Mouse (Mus musculus): ENCODE measurements around the gene Fas. TPM values are rescaled to one million over a fixed set of nuclear protein-coding genes. Genes with fewer than 3 reads are reported as not detected.

The Fas gene
- total RNA-seq, 2 experiments from 2014 or later = 29.8 to 37.5 TPM

- no peak for ATAC-seq (ENCODE audit: poor library complexity, severe bottlenecking)
Measured at GRCm38 (mm10) chr19:34345616-34346267, 55.3 kb downstream of the Fas start.

GRCm38 (mm10) chr19:34353291-34353805, 62.9 kb downstream of the Fas start:
- no peak for ATAC-seq (ENCODE audit: poor library complexity, severe bottlenecking)

GRCm38 (mm10) chr19:34362639-34363038, 72.2 kb downstream of the Fas start:
- ATAC-seq (ENCODE audit: poor library complexity, severe bottlenecking) = no peak

- no peak for ATAC-seq (ENCODE audit: poor library complexity, severe bottlenecking)
Measured at GRCm38 (mm10) chr19:34369551-34369950, 79.1 kb downstream of the Fas start.

- no peak for ATAC-seq (ENCODE audit: poor library complexity, severe bottlenecking)
Measured at GRCm38 (mm10) chr19:34370397-34370796, 79.9 kb downstream of the Fas start.

Other genes with a start within 250 kb of the Fas start
- 1.4 TPM in 1 of 2 replicates, not detected in the other for gene Lipn, start 223.3 kb upstream of the Fas start, total RNA-seq (2015)
- not detected in 2 replicates for gene Lipn, start 223.3 kb upstream of the Fas start, total RNA-seq (2017)
- gene Lipm, start 189.7 kb upstream of the Fas start, total RNA-seq (2015) = not detected in 2 replicates
- not detected in 2 replicates for gene Lipm, start 189.7 kb upstream of the Fas start, total RNA-seq (2017)
- gene Ankrd22, start 124.6 kb upstream of the Fas start, total RNA-seq (2015) = 23.3 and 30.5 TPM in 2 replicates
- gene Ankrd22, start 124.6 kb upstream of the Fas start, total RNA-seq (2017) = 14.3 and 24.6 TPM in 2 replicates
- gene Stambpl1, start 98.4 kb upstream of the Fas start, total RNA-seq (2015) = 29.4 and 32.4 TPM in 2 replicates
- gene Stambpl1, start 98.4 kb upstream of the Fas start, total RNA-seq (2017) = 22.0 and 24.0 TPM in 2 replicates
- 5.4 and 6.4 TPM in 2 replicates for gene Acta2, start 35.1 kb upstream of the Fas start, total RNA-seq (2015)
- 3.7 and 4.7 TPM in 2 replicates for gene Acta2, start 35.1 kb upstream of the Fas start, total RNA-seq (2017)
- not detected in 2 replicates for gene Ch25h, start 184.5 kb downstream of the Fas start, total RNA-seq (2015)
- gene Ch25h, start 184.5 kb downstream of the Fas start, total RNA-seq (2017) = not detected in 2 replicates
- gene Lipa, start 236.8 kb downstream of the Fas start, total RNA-seq (2015) = 119 and 136 TPM in 2 replicates
- 69.1 and 73.0 TPM in 2 replicates for gene Lipa, start 236.8 kb downstream of the Fas start, total RNA-seq (2017)

Measured in megakaryocyte, adult 5-6 weeks (primary cell).